Mouse (Mus musculus) hindbrain, postnatal 0 days (tissue): Measurements from ENCODE around the gene Hs6st1. TPM values are rescaled to one million over a fixed set of nuclear protein-coding genes. Genes with fewer than 3 reads are reported as not detected.
"Not testable (repeated sequence)": the region's sequence is repeated elsewhere in the genome, so short reads cannot be mapped to it uniquely, and the experiment has no call there.

Source experiments
- ATAC-seq: fragments of 200-750 bp; cut with Nextera tagmentation; 2 replicates; pipeline ENCODE4 v1.8.0; 2017; ENCODE audit warnings: mild to moderate bottlenecking, moderate TSS enrichment, moderate library complexity
- DNase-seq: peaks from one replicate; pipeline ENCODE4 v3.0.0-alpha.2; 2015; ENCODE audit warnings: low spot score
- H3K27ac ChIP-seq: fragments of 300-500 bp; sonication (generic); 2 replicates; pipeline ENCODE4 v1.5.1; 2014; ENCODE audit warnings: mild to moderate bottlenecking
- H3K27me3 ChIP-seq: fragments of 300-500 bp; sonication (generic); 2 replicates; pipeline ENCODE4 v1.6.1; 2014; ENCODE audit warnings: low read length, mixed read lengths; ENCODE audit not compliant: insufficient read depth
- H3K36me3 ChIP-seq: fragments of 300-500 bp; sonication (generic); 2 replicates; pipeline ENCODE4 v1.6.1; 2014; ENCODE audit warnings: low read length, mixed read lengths; ENCODE audit not compliant: insufficient read depth
- H3K4me1 ChIP-seq: fragments of 300-500 bp; sonication (generic); 2 replicates; pipeline ENCODE4 v1.6.1; 2014; ENCODE audit warnings: antibody characterized with exemption, low read length, mixed read lengths; ENCODE audit not compliant: insufficient read depth
- H3K4me2 ChIP-seq: fragments of 300-500 bp; sonication (generic); 2 replicates; pipeline ENCODE4 v1.6.1; 2014; ENCODE audit warnings: low read depth, mild to moderate bottlenecking, low read length, moderate library complexity, mixed read lengths
- H3K4me3 ChIP-seq: fragments of 300-500 bp; sonication (generic); 2 replicates; pipeline ENCODE4 v1.5.1; 2014; ENCODE audit warnings: low read length
- H3K9ac ChIP-seq: fragments of 300-500 bp; sonication (generic); replicated peaks from 2 replicates; pipeline ENCODE4 v1.6.1; 2014; ENCODE audit warnings: mild to moderate bottlenecking, low read length, moderate library complexity, mixed read lengths
- H3K9me3 ChIP-seq: fragments of 300-500 bp; sonication (generic); 2 replicates; pipeline ENCODE4 v1.6.1; 2016; ENCODE audit warnings: low read length, mixed read lengths
- CTCF ChIP-seq: IDR thresholded peaks from 2 replicates; pipeline ENCODE4 v1.5.1; 2016; ENCODE audit warnings: antibody characterized with exemption, control low read depth, low read depth
- WGBS: fragments of 180-500 bp; shearing (Covaris S2); extraction: QIAGEN DNeasy Blood & Tissue Kit; methylation state at CpG from one replicate; pipeline ENCODE4 v1.1.7; 2014; 5-methylcytosine and 5-hydroxymethylcytosine counted together
- polyA plus RNA-seq: library from polyadenylated mRNA; unstranded; fragments of >200 nt; fragmentation: Nextera tagmentation; extraction: Ambion mirVana; gene quantifications from 2 replicates; pipeline ENCODE4 v1.2.1, GENCODE M21; 2015
- total RNA-seq: library from RNA; depleted of rRNA; stranded (reverse); fragments of >200 nt; gene quantifications from 2 replicates; pipeline ENCODE4 v1.2.3, GENCODE M21; 2014; rRNA removed

The Hs6st1 gene
- 107 and 112 TPM in 2 replicates for total RNA-seq
- 16.9 and 19.0 TPM in 2 replicates for polyA plus RNA-seq

GRCm38 (mm10) chr1:36068076-36068475, at the start of gene Hs6st1:
Gene Hs6st1, plus strand, starts transcription at chr1:36068400.
- H3K27ac ChIP-seq = peak within 1 kb of the TSS; percentile 70
- no peak for TF ChIP-seq CTCF
- peak; percentile 95 for ATAC-seq
- peak; percentile 97 for DNase-seq
- H3K9me3 ChIP-seq = no peaks in the 10 kb centered on the region
- no peaks in the 10 kb centered on the region for H3K27me3 ChIP-seq
- WGBS = 12% methylated on average over 34 of the region's 55 CpGs
- H3K9ac ChIP-seq = peak within 1 kb of the TSS; percentile 67
- peak within 1 kb of the TSS; percentile 73 for H3K4me2 ChIP-seq
- H3K4me1 ChIP-seq = peaks cover 41% of the 10 kb centered on the region
- peak within 1 kb of the TSS; percentile 82 for H3K4me3 ChIP-seq
- H3K36me3 ChIP-seq = no peaks in the 10 kb centered on the region

GRCm38 (mm10) chr1:36018617-36019016, 49.6 kb upstream of the Hs6st1 start:
- Histone ChIP-seq H3K9me3 (no peaks in the 10 kb centered on the region), H3K9ac (no peak overlapping the region), H3K4me2 (no peak overlapping the region), H3K4me3 (no peak overlapping the region), H3K36me3 (no peaks in the 10 kb centered on the region), H3K4me1 (no peaks in the 10 kb centered on the region), H3K27ac (no peak overlapping the region), H3K27me3 (no peaks in the 10 kb centered on the region)
- 88% methylated on average over 4 of the region's 4 CpGs for WGBS
- no peak for DNase-seq
- no peak for ATAC-seq
- TF ChIP-seq CTCF = no peak

- no peak for DNase-seq
- no peak for TF ChIP-seq CTCF
- Histone ChIP-seq H3K9ac (no peak overlapping the region), H3K4me2 (no peak overlapping the region), H3K4me3 (no peak overlapping the region), H3K9me3 (no peaks in the 10 kb centered on the region), H3K4me1 (no peaks in the 10 kb centered on the region), H3K27ac (no peak overlapping the region), H3K27me3 (no peaks in the 10 kb centered on the region), H3K36me3 (no peaks in the 10 kb centered on the region)
- 90% methylated on average over 2 of the region's 2 CpGs for WGBS
- no peak for ATAC-seq
Measured at GRCm38 (mm10) chr1:36019161-36019560, 49.0 kb upstream of the Hs6st1 start.

GRCm38 (mm10) chr1:36020315-36020714, 47.9 kb upstream of the Hs6st1 start:
- ATAC-seq (no peak), DNase-seq (no peak)
- no peak overlapping the region for H3K9ac ChIP-seq
- no peak overlapping the region for H3K4me2 ChIP-seq
- H3K36me3 ChIP-seq = no peaks in the 10 kb centered on the region
- no peak overlapping the region for H3K4me3 ChIP-seq
- H3K27ac ChIP-seq = no peak overlapping the region
- H3K27me3 ChIP-seq = no peaks in the 10 kb centered on the region
- H3K4me1 ChIP-seq = no peaks in the 10 kb centered on the region
- H3K9me3 ChIP-seq = no peaks in the 10 kb centered on the region
- WGBS = 95% methylated on average over 4 of the region's 4 CpGs
- TF ChIP-seq CTCF = no peak

- Histone ChIP-seq H3K36me3 (no peaks in the 10 kb centered on the region), H3K9ac (no peak overlapping the region), H3K4me3 (no peak overlapping the region; the same call in 1 of the 2 replicates), H3K4me2 (peak overlapping the region; percentile 27), H3K27ac (peak overlapping the region; percentile 62), H3K4me1 (no peaks in the 10 kb centered on the region), H3K9me3 (no peaks in the 10 kb centered on the region), H3K27me3 (no peaks in the 10 kb centered on the region)
- ATAC-seq = peak; percentile 89
- peak; percentile 84 for DNase-seq
- TF ChIP-seq CTCF = 0 out of 2 replicates have a peak, but pooled peaks have one; percentile 6
- 33% methylated on average over 10 of the region's 10 CpGs for WGBS
Measured at GRCm38 (mm10) chr1:36030421-36030821, 37.8 kb upstream of the Hs6st1 start.

- Histone ChIP-seq H3K4me2 (no peak overlapping the region), H3K4me3 (no peak overlapping the region), H3K27me3 (no peaks in the 10 kb centered on the region), H3K9me3 (peaks cover 4% of the 10 kb centered on the region; the same call in 1 of the 2 replicates), H3K9ac (no peak overlapping the region), H3K36me3 (no peaks in the 10 kb centered on the region), H3K27ac (no peak overlapping the region), H3K4me1 (no peaks in the 10 kb centered on the region)
- TF ChIP-seq CTCF = no peak
- ATAC-seq (no peak), DNase-seq (no peak)
- 95% methylated on average over 8 of the region's 8 CpGs for WGBS
Measured at GRCm38 (mm10) chr1:36038769-36039168, 29.4 kb upstream of the Hs6st1 start.

GRCm38 (mm10) chr1:36042072-36042471, 26.1 kb upstream of the Hs6st1 start:
- no peak for TF ChIP-seq CTCF
- Histone ChIP-seq H3K4me1 (no peaks in the 10 kb centered on the region), H3K9ac (no peak overlapping the region), H3K4me3 (no peak overlapping the region), H3K4me2 (no peak overlapping the region), H3K36me3 (no peaks in the 10 kb centered on the region), H3K27ac (no peak overlapping the region), H3K27me3 (no peaks in the 10 kb centered on the region), H3K9me3 (peaks cover 4% of the 10 kb centered on the region; the same call in 1 of the 2 replicates)
- no peak for DNase-seq
- ATAC-seq = no peak
- WGBS = 79% methylated on average over 3 of the region's 3 CpGs

GRCm38 (mm10) chr1:36043793-36044192, 24.4 kb upstream of the Hs6st1 start:
- H3K9me3 ChIP-seq, H3K27ac ChIP-seq, H3K27me3 ChIP-seq, ATAC-seq, DNase-seq, H3K36me3 ChIP-seq, H3K9ac ChIP-seq, H3K4me3 ChIP-seq, H3K4me1 ChIP-seq, H3K4me2 ChIP-seq: not testable (repeated sequence)
- WGBS = 97% methylated on average over 5 of the region's 5 CpGs
